Mouse (Mus musculus) liver, embryonic 16.5 days (tissue): ENCODE results near the gene Tnfaip8l1. TPM values are rescaled to one million over a fixed set of nuclear protein-coding genes. Genes with fewer than 3 reads are reported as not detected.
A peak's percentile ranks its signal among the peaks of the same experiment; 100 is the strongest.

Experiments
- ATAC-seq: fragments of 200-750 bp; cut with Nextera tagmentation; 2 replicates; pipeline ENCODE4 v1.8.0; 2017; ENCODE audit warnings: low read depth, mild to moderate bottlenecking, moderate number of reproducible peaks, moderate library complexity
- H3K27ac ChIP-seq: fragments of 300-500 bp; sonication (generic); 2 replicates; pipeline ENCODE4 v1.5.1; 2014; ENCODE audit warnings: mild to moderate bottlenecking, low read length
- H3K27me3 ChIP-seq: fragments of 300-500 bp; sonication (generic); 2 replicates; pipeline ENCODE4 v1.6.1; 2014; ENCODE audit warnings: low read depth, low read length, mixed read lengths; ENCODE audit not compliant: control insufficient read depth, insufficient read depth
- H3K36me3 ChIP-seq: fragments of 300-500 bp; sonication (generic); 2 replicates; pipeline ENCODE4 v1.6.1; 2014; ENCODE audit warnings: mild to moderate bottlenecking; ENCODE audit not compliant: control insufficient read depth, insufficient read depth
- H3K4me1 ChIP-seq: fragments of 300-500 bp; sonication (generic); 2 replicates; pipeline ENCODE4 v1.6.1; 2014; ENCODE audit warnings: low read depth, low read length, mixed read lengths; ENCODE audit not compliant: control insufficient read depth
- H3K4me2 ChIP-seq: fragments of 300-500 bp; sonication (generic); 2 replicates; pipeline ENCODE4 v1.6.1; 2014; ENCODE audit warnings: low read depth, low read length, mixed read lengths
- H3K4me3 ChIP-seq: fragments of 300-500 bp; sonication (generic); 2 replicates; pipeline ENCODE4 v1.5.1; 2014; ENCODE audit warnings: low read depth, mild to moderate bottlenecking, low read length
- H3K9ac ChIP-seq: fragments of 300-500 bp; sonication (generic); 2 replicates; pipeline ENCODE4 v1.6.1; 2014; ENCODE audit warnings: low read depth, low read length
- H3K9me3 ChIP-seq: fragments of 300-500 bp; sonication (generic); replicated peaks from 2 replicates; pipeline ENCODE4 v1.6.1; 2016; ENCODE audit warnings: low read length; ENCODE audit not compliant: control insufficient read depth
- WGBS: fragments of 180-500 bp; shearing (Covaris S2); extraction: QIAGEN DNeasy Blood & Tissue Kit; methylation state at CpG from one replicate; pipeline ENCODE4 v1.1.7; 2014; ENCODE audit not compliant: insufficient replicate concordance; 5-methylcytosine and 5-hydroxymethylcytosine counted together
- polyA plus RNA-seq: library from polyadenylated mRNA; unstranded; fragments of >200 nt; fragmentation: Nextera tagmentation; extraction: Ambion mirVana; gene quantifications from 2 replicates; pipeline ENCODE4 v1.2.1, GENCODE M21; 2015

Gene Tnfaip8l1
- 3.4 and 4.1 TPM in 2 replicates for polyA plus RNA-seq

- 2% methylated on average over 30 of the region's 30 CpGs for WGBS
- peaks cover 17% of the 10 kb centered on the region for H3K4me1 ChIP-seq
- H3K27ac ChIP-seq, result peak within 1 kb of the TSS; percentile 12; the same call in 1 of the 2 replicates
- peak within 1 kb of the TSS; percentile 57 for H3K4me3 ChIP-seq
- H3K9ac ChIP-seq, result peak within 1 kb of the TSS; percentile 47
- H3K4me2 ChIP-seq, result peak within 1 kb of the TSS; percentile 79
- peak; percentile 99 for ATAC-seq
- no peaks in the 10 kb centered on the region for H3K9me3 ChIP-seq
- peaks cover 3% of the 10 kb centered on the region; the same call in 1 of the 2 replicates for H3K27me3 ChIP-seq
- no peaks in the 10 kb centered on the region for H3K36me3 ChIP-seq
Measured at GRCm38 (mm10) chr17:56162231-56162774, at the start of gene Tnfaip8l1. Gene Tnfaip8l1 (plus strand): TSS chr17:56162477.

GRCm38 (mm10) chr17:56112743-56113142 is 49.5 kb upstream of the Tnfaip8l1 start:
- H3K4me2 ChIP-seq, result no peak overlapping the region
- 55% methylated on average over 3 of the region's 3 CpGs for WGBS
- no peak overlapping the region for H3K9ac ChIP-seq
- H3K36me3 ChIP-seq, result no peaks in the 10 kb centered on the region
- no peaks in the 10 kb centered on the region for H3K9me3 ChIP-seq
- no peaks in the 10 kb centered on the region for H3K27me3 ChIP-seq
- H3K27ac ChIP-seq, result no peak overlapping the region
- H3K4me3 ChIP-seq, result no peak overlapping the region
- no peak for ATAC-seq
- H3K4me1 ChIP-seq, result peaks cover 4% of the 10 kb centered on the region

- H3K4me2 ChIP-seq, result no peak overlapping the region
- H3K9ac ChIP-seq, result no peak overlapping the region
- WGBS, result 56% methylated on average over 10 of the region's 10 CpGs
- H3K4me3 ChIP-seq, result no peak overlapping the region
- no peaks in the 10 kb centered on the region for H3K36me3 ChIP-seq
- no peaks in the 10 kb centered on the region for H3K9me3 ChIP-seq
- no peak overlapping the region for H3K27ac ChIP-seq
- ATAC-seq, result 0 out of 2 replicates have a peak, but pooled peaks have one; percentile 15
- H3K4me1 ChIP-seq, result peaks cover 9% of the 10 kb centered on the region
- peaks cover 26% of the 10 kb centered on the region for H3K27me3 ChIP-seq
Measured at GRCm38 (mm10) chr17:56116193-56116592, 46.1 kb upstream of the Tnfaip8l1 start.

GRCm38 (mm10) chr17:56117251-56117710 is 45.0 kb upstream of the Tnfaip8l1 start, which contains the start of gene Plin5:
Gene Plin5 (minus strand): TSS chr17:56117596.
- H3K27ac ChIP-seq, result no peak within 1 kb of the TSS
- no peaks in the 10 kb centered on the region for H3K36me3 ChIP-seq
- peak within 1 kb of the TSS; percentile 60 for H3K4me2 ChIP-seq
- ATAC-seq, result peak; percentile 72
- H3K27me3 ChIP-seq, result peaks cover 33% of the 10 kb centered on the region
- 3% methylated on average over 27 of the region's 27 CpGs for WGBS
- peak within 1 kb of the TSS; percentile 35; the same call in 1 of the 2 replicates for H3K9ac ChIP-seq
- no peaks in the 10 kb centered on the region for H3K9me3 ChIP-seq
- peak within 1 kb of the TSS; percentile 50 for H3K4me3 ChIP-seq
- peaks cover 9% of the 10 kb centered on the region for H3K4me1 ChIP-seq

- WGBS, result 29% methylated on average over 12 of the region's 12 CpGs
- Histone ChIP-seq H3K4me3 (no peak overlapping the region), H3K36me3 (no peaks in the 10 kb centered on the region), H3K27me3 (peaks cover 39% of the 10 kb centered on the region), H3K9ac (no peak overlapping the region), H3K27ac (no peak overlapping the region), H3K4me2 (peak overlapping the region; percentile 36; the same call in 1 of the 2 replicates), H3K9me3 (no peaks in the 10 kb centered on the region; the same call in 1 of the 2 replicates), H3K4me1 (peaks cover 9% of the 10 kb centered on the region)
- peak; percentile 22; the same call in 1 of the 2 replicates for ATAC-seq
Measured at GRCm38 (mm10) chr17:56119431-56119830, 42.8 kb upstream of the Tnfaip8l1 start.

GRCm38 (mm10) chr17:56119981-56120880 is 42.0 kb upstream of the Tnfaip8l1 start:
- Histone ChIP-seq H3K4me1 (peaks cover 9% of the 10 kb centered on the region), H3K27ac (no peak overlapping the region), H3K36me3 (no peaks in the 10 kb centered on the region), H3K4me3 (peak overlapping the region; percentile 40), H3K4me2 (peak overlapping the region; percentile 36), H3K9me3 (no peaks in the 10 kb centered on the region; the same call in 1 of the 2 replicates), H3K27me3 (peaks cover 39% of the 10 kb centered on the region), H3K9ac (no peak overlapping the region; the same call in 1 of the 2 replicates)
- WGBS, result 7% methylated on average over 64 of the region's 66 CpGs
- peak; percentile 45 for ATAC-seq

GRCm38 (mm10) chr17:56121826-56122225 is 40.5 kb upstream of the Tnfaip8l1 start, which contains the start of gene Lrg1:
Gene Lrg1 (minus strand): TSS chr17:56122001.
- no peak for ATAC-seq
- 26% methylated on average over 2 of the region's 2 CpGs for WGBS
- Histone ChIP-seq H3K36me3 (no peaks in the 10 kb centered on the region), H3K9ac (no peak within 1 kb of the TSS; the same call in 1 of the 2 replicates), H3K4me2 (no peak within 1 kb of the TSS), H3K4me3 (no peak within 1 kb of the TSS; the same call in 1 of the 2 replicates), H3K4me1 (peaks cover 9% of the 10 kb centered on the region), H3K27ac (no peak within 1 kb of the TSS), H3K27me3 (peaks cover 39% of the 10 kb centered on the region), H3K9me3 (no peaks in the 10 kb centered on the region; the same call in 1 of the 2 replicates)

- Histone ChIP-seq H3K27me3 (peaks cover 39% of the 10 kb centered on the region), H3K27ac (no peak overlapping the region), H3K9ac (no peak overlapping the region), H3K4me2 (no peak overlapping the region), H3K4me3 (no peak overlapping the region), H3K4me1 (peaks cover 5% of the 10 kb centered on the region), H3K36me3 (no peaks in the 10 kb centered on the region), H3K9me3 (no peaks in the 10 kb centered on the region; the same call in 1 of the 2 replicates)
- WGBS, result 77% methylated on average over 12 of the region's 12 CpGs
- ATAC-seq, result no peak
Measured at GRCm38 (mm10) chr17:56123161-56123560, 39.1 kb upstream of the Tnfaip8l1 start.
